Mouse (Mus musculus) cerebellum, adult 9-10 months (tissue): ENCODE results near the gene Jazf1.

ENCODE experiments used
- DNase-seq: peaks from one replicate; pipeline ENCODE4 v3.0.0; 2022

Jazf1 gene

DNA sequence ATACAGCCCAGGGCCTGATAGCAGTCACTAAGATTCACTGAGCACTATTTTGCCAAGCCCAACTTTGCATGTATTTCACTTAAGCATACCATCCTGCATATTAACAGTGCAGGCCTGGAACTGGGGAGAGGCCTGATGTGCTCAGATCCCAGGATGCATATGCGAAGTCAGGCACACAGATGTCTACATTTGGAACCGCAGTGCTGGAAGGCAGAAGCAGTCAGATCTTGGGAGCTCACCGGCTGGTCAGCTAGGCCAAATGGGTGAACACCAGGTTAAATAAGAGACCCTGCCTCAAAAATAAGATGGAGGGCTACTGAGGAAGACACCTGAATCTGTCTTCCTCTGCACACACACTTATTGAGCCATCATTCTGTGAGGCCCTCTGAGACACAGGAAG is 113.6 kb downstream of the Jazf1 start:
- no peak for DNase-seq

DNA sequence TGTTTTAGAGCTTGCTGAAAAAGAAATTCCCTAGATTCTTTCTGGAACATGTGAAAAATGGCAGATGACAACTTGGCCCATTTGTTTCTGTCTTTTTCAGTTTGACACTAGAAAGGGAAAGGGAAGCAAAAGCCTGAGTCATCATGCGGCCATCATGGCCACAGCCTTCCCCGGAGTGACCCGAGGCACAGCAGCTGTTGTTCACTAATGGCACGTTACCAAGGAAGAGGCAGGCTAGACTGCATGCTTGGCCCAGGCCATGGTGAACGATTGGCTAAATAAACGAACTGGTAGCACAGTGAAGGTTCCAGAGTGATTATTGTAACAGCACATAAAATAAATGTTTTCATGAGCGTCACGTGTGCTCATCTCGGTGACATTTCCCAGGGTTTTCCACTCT is 114.0 kb downstream of the Jazf1 start:
- DNase-seq: no peak

DNA sequence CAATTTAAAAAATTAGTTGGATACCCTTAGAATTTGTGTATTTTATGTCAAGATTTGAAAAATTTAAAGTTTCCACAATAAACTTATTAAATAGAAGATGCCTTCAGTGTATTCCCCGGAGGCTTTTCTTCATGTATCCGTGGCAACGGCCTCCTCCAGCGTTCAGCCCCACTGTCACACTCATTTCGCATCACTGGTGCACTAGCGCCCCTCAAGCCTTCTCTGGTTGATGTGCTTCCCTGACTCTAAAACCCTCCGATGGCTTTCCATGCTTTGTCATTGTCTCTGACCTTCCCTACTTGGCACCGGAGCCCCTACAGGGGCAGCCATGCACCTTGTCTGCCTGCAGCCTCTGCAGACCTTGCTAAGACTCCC is 115.9 kb downstream of the Jazf1 start:
- DNase-seq: no peak

DNA sequence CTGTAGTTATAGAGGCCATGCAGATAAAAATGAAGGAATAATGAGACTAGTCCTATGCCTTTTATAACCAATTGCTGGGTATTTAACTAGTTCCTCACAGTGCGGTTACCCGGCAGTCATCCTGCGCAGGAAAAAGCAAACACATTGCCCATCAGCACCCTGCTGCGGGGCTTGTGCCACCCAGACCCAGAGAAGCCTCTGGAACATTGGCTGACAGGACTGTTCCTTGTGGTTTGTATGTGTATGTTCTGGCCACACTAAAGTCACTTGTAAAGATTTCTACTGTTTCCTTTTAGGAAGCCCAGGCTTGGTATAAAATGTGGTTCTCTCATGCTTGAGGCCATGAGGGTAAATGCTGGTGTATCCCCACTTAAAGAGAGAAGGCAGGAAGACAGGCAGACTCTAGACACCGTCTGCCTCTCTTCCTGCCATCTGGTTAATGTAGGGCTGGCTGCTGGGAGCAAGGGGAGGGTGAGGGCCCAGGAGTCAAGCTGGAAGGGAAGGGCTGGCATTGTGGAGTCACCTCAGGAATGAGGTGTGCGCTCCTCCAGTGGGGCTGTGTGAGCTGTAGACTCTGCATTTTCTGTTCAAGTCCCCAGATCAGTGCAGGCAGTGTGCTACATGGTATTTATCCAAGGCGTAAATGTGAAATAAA is 116.4 kb downstream of the Jazf1 start:
- DNase-seq: no peak

DNA sequence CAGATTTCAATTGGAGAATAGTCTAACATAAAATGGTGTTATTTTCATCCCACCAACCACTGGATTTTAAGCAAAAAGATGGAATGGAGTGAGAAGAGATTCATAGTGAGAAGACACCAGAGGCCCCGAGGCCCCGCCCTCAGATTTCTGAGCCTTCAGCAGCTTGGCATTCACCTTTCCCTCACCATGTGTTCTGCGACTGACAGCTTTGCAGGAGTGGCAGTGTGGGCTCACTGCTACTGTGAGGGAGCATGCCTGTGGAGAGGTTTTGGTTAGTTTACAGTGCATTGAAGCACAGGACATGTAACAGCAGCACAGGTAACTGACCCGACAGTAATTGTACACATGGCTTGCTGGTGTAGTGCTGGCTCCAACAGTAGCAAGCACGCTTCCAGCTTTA is 118.1 kb downstream of the Jazf1 start:
- DNase-seq: no peak

DNA sequence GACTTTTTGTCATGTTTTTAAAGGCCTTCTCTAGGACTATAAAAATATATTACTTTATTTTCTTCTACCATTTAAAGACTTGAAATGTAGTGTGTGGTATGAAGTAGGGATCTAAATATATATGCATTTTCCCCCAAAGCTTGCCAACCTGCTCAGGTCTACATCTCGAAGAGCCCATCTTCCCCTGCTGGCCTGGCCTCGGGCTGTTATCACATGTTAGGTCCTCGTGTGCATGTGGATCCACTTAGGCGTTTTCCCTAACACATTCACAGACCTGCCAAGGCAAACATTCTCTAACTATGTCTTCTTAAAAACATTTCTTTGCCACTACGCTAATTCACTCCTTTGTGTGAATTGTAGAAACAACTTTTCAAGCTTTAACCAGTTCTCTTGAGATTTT is 125.9 kb downstream of the Jazf1 start:
- DNase-seq: no peak

DNA sequence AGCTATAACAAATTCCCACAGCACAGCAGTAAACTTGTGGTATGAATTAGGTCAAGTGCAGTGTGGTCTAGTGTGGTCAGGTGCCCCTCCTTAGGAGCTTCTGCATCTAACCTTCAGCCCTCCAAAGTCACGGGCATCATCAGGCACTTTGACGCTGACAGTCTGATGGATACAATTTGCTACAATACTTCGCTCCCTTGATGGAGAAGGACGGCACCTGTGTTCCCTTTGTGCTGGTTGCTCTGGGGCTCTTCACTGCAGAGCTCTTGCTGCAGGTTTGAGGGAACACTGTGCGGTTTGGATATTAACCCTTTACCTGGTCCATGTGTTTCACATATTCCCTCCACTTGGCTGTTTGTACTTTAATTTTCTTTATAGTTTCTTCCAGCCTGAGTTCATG is 126.3 kb downstream of the Jazf1 start:
- no peak for DNase-seq

DNA sequence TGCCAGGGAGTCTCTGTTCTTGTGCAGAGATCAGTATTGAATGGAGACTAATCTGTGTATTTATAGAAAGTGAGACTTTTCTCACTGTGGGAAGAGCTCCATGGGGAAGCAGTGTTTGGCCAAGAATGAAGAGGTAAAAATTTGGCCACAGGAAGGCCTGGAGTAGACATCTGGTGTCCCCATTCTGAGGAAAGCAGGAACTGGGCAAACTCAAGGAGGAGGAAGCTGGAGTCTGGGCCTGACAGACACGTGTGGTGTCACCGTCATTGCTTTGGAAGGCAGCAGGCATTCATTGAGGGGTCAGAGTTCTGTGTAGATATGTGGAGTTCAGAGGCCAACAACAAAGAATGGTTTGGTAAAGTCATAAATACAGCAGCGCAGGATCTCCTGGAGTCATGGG is 130.5 kb downstream of the Jazf1 start:
- DNase-seq: peak; percentile 74

DNA sequence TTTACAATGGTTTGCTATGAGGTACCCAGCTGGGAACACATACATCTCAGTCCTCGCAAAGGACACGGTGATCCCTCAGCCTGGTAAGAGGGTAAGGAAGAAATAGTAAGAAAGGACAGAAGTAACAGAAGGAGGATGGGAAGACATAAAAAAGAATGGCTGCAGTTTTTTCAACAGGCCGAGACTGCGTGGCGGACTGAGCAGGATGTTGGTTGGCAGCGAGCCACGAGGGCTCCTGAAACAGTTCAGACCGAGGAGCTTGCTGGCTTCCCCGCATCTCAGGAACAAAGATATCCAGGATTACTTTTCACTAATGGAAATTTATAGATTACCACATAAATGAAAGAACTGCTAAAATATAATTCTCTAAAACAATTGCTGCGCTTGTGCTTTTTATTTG is 131.4 kb downstream of the Jazf1 start:
- peak; percentile 56 for DNase-seq

DNA sequence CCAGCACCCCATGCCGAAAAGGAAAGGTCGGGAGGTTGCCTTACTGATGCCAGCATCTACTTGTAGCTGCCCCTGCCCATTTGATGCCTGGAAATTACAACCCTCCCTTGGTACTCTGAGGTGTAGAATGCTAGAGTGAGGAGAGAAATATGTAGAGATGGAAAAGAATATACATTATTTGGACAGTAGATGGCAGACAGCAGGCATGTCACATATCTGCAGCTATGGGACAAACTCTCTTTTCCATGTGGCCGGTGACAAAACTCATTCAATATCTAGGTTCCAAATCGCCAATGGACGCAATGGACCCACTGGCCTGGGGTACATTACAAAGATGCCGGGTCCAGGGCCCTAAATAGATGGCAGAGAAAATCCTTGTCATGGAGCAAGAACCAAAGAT is 134.4 kb downstream of the Jazf1 start:
- no peak for DNase-seq

DNA sequence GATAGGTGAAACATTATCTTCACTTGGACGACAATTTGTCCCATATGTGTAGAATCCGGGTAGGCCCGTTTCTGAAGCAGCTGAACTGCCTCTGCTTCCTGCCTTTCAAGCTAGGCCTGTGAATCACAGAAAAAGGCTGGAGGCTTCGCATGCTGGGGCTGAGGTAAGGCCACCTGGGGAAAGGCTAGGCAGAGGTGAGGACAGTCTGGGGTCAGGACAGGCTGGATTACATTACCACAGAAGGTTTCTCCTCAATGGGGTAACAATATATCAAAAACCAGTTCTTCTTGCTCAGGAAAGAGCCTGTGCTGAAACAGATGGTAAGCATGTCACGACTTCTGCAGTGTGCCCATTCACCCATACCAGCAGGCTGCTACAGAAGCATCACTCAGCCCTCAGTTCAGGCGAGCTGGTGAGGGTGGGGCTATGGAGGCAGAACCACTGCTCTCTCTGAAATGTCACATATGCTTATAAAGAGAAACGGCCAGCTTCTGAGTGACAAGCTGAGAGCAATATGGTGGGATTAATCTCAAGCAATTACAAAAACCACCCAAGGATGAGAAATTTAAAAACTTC is 135.7 kb downstream of the Jazf1 start:
- no peak for DNase-seq

DNA sequence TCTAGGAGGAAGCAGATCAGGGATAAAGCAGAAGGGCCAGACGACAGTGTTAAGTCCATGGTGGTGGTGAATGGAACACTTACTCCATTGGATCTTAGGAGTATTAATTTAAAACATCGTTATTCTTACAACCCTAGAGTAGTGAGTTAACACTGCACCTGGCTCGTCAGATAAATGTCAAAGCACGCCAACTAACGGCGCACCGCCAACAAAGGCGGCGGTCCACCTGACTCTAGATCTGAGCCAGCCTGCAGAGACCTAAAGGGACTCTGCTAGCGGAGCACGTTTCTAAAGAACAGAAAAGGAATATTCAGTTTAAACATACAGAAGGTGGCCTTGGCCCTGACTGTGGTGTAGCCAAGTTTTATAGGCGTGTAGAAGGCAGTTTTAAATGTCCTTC is 139.1 kb downstream of the Jazf1 start:
- no peak for DNase-seq

DNA sequence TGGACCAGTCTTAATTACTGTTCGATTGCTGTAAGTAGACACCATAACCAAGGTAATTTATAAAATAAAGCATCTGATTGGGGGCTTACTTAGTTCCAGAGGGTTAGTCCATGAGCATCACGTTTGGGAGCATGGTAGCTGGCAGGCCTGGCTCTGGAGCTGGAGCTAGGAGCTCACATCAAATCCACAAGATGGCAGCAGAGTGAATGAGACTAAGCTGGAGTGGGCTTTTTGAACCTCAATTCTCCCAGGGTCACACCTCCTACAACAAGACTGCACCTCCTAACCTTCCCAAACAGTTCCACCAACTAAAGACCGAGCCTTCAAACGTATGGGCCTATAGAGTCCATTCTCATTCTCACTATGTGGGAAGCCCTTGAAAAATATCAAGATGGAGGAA is 141.5 kb downstream of the Jazf1 start:
- DNase-seq: no peak

DNA sequence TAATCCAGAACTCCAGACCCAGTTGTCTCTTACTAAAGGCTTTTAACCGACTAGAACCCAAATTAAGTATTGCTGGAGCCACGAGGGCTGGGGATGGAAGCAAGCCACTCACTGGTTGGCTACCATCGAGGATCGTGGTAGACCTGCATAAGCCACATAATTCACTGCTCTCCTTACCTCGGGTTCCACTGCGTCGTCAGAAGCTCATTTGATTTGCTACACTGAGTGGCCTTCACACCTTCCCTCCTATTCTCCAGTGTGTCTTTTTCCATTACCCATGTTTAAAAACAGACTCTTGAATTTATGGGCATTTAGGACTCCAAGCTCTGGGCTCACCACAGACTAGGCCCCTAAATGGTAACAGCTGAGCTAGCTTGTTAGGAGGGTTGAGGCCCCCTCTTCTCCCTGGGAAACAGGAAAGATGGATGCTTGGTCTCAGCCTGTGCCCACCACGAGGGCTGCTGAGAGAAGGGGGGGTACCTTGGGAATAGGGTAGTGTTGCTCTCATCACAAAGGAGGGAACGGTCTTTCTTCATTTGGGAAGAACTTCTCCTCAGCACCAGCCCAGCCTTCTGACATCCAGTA is 142.9 kb downstream of the Jazf1 start:
- no peak for DNase-seq

DNA sequence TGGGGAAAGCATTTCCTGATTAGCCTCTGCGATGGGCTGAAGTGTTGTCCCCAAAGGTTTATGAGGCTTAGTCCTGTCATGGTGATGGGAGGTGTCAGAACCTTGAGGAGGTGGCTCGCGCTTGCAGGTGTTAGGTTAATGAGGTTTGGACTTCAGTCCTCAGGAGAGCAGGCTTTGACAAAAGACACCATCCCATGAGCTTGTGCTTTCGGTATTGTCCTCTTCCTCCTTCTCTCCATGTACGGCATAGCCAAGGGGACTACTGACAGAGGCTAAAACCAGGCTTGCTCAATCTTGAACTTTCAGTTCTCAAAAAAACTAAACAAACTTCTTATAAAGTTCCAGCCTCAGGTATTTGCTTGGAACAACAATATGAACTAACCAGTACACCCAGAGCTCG is 147.2 kb downstream of the Jazf1 start:
- DNase-seq: no peak

DNA sequence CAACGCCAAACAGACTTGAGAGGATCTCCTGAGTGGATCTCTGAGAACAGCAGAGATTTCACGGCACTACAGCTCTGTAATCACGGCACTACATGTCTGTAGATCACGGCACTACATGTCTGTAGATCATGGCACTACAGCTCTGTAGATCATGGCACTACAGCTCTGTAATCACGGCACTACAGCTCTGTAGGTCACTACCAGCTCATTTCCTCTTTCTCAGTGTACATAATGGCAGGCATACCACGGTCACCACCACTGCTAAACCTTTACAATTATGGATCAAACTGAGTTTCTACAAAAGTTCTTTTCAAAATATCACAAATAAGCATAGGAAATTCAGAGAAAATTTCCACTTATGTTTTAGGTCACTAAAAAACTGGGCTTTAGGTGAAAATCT is 147.7 kb downstream of the Jazf1 start:
- no peak for DNase-seq

DNA sequence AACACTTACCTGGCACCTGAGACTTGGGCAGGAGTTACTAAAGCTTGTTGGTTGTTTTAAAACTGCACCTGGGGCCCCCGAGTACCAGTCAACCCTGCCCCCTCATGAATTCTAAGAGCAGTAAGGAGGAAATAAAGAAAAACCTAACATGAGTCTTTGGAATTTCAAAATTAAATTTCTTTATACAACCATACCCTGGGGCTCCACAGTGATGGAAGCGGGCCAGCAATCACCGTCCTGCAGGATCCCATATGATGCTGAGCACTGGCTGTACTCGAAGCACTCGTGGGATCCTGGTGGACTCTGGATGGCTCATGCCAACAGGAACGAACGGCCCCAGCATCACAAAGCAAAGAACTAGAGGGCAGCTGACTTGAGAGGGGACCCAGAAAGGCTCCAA is 149.0 kb downstream of the Jazf1 start:
- DNase-seq: no peak

DNA sequence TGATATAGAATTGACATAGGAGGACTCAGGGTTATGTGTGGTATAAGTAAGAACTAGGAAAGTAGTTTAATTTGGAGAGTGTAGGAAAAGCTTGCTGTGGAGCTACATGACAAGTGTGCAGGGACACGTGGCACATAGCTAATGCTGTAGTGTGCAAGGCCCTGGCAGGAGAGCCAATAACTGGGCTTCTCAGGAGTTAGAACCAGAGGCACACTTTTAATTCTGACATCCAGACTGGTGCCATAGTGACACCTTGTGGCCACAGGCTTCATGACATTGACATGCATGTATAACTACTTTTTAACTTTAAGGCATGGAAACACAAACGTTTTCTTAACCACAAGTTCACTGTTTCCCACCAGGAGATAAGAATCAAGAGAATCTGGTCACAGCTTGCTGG is 149.5 kb downstream of the Jazf1 start:
- peak; percentile 77 for DNase-seq

DNA sequence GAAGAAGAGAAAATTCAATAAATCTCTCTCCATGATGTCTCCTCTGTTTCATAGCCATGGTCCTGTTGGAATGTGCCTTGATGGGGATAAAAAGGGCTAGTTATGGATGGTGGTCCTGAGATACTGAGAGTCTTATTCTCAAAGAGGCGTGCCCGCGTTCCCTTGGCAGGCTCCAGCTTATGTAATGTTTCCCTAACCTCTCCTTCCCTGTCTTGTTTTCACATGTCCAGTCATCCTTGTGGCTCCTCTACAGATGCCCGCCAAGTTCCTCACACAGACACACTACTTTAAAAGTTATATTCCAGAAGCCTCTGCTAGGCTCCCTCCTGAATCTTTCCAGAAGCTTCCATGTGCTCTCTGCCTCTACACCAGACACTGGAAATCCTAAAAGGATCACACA is 151.0 kb downstream of the Jazf1 start:
- DNase-seq: no peak

DNA sequence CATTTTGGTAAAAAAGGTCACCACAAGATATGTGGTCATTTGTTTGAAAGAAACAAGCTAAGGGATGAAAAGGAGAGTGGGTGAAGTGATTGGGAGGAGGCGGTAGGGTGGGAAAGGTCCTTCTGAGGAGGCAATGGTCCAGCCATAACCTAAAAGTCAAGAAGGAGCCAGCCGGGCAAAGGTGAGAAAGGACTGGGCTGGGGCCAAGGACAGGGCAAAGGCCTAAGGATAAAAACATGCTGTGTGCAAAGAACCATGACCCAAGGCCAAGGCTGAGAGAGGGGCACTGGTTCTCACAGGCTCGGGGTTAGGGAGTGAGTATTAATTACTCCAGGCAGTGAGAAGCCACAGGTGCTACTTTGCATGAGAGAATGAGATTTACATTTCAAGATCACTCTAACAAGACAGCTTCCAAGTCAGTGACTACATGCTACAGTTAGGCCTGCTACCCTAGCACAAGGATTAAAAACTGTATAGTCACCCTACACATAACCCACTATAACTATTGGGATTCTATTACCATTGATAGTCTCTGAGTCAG is 151.5 kb downstream of the Jazf1 start:
- DNase-seq: no peak

DNA sequence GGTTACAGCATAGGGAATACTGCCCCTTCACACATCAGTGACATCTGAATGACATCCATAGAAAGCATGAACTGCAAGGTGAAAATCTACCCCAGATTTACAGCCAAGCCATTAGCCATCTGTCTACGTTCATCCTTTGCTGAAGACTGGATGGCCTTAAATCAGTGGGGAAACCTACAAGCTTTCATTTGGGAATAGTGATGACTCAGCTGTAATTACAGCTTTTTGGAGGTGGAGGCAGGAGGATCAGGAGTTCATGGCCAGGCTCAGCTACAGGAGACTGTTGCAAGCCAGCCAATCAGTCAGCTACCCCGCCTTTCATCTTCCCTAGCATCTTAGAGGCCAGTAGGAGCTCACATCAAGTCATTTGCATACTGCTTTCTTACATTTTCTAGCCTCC is 153.5 kb downstream of the Jazf1 start:
- DNase-seq: no peak

DNA sequence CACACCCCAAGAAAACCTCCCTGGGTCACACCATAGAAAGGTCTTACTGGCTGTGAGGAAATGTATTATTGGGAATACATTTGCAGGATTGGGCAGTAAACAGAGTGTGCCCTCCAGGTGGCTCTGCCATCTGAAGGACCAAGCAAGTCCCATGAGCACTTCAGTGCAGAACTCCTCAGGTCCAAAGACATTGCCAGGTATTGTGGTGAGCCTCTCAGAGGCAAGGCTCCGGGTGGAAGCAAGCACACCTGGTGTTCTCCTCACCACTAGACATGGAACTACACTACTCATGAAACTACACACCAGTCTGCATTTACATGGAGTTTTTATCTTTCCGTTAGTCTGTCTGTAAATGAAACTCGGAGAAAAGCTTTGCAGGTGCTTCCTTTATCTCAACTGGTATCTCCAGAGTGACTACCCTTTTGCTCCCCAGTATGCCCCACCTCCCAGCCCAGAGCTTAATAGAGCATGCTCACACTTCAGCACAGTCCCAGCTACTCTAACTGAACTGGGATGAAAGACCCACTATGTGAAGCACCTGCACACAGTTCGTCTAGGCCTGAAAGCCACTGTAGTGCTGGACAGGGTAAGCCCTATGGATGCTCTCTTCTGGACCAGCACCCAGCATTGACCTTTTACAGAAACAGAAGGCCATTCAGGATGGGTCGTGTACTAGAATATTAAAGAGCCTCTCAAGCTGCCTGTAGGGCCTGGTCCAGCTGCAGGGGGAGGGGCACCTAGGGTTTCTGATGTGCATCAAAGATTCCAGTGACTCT is 156.1 kb downstream of the Jazf1 start:
- no peak for DNase-seq

DNA sequence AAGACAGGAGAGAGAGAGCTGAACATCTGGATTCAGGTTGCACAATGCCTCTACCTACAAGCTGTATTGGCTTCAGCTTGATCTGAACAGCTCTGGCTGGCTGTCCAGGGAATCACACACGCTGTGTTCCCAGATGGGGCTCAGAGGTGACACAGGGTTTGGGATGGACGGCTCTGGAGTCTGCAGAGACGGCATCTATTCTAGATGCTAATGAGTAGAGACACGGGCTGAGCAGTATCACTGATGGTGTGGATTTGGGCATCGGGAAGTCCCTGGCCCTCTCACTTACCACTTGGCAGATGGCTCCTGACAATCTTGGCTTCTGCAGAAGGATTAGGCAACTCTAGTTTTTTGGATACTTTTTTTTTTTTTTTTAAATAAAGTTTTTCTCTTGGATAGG is 161.6 kb downstream of the Jazf1 start:
- no peak for DNase-seq

DNA sequence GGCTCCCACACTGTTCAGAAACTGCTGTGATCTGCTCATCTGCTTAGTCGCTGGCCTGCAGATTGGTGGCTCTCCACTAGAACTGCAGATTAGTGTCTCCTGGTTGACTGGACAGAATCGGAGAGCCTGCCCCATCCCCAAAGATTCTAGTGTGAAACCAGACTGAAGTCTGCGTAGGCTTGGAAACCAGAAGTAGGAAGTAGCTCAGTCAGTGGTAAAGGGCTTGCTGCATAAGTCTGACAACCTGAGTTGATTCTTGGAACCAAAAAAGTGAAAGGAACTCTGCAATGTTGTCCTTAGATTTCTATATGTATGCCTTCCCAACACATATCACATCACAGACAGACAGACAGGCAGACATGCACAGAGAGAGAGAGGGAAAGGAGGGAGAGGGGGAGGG is 163.3 kb downstream of the Jazf1 start:
- DNase-seq: no peak
